Mouse (Mus musculus): ENCODE results near the gene Osgepl1.
"Not testable (repeated sequence)": the region's sequence is repeated elsewhere in the genome, so short reads cannot be mapped to it uniquely, and the experiment has no call there.

The Osgepl1 gene

GRCm38 (mm10) chr1:53312989-53313967 lies at the start of gene Osgepl1:
TSS of gene Osgepl1 (plus strand) at chr1:53313624.
- peak; percentile 81 for DNase-seq (ENCODE audit: low spot score)

GRCm38 (mm10) chr1:53264958-53265612 lies 48.3 kb upstream of the Osgepl1 start:
- not testable (repeated sequence) for DNase-seq (ENCODE audit: low spot score)

- DNase-seq (ENCODE audit: low spot score) = no peak
These were observed 43.5 kb upstream of the Osgepl1 start for GRCm38 (mm10) chr1:53269901-53270300.

GRCm38 (mm10) chr1:53272646-53273045 lies 40.8 kb upstream of the Osgepl1 start:
- DNase-seq (ENCODE audit: low spot score) = no peak

GRCm38 (mm10) chr1:53291197-53291596 lies 22.2 kb upstream of the Osgepl1 start:
- no peak for DNase-seq (ENCODE audit: low spot score)

- peak; percentile 89 for DNase-seq (ENCODE audit: low spot score)
These were observed 16.6 kb upstream of the Osgepl1 start, which contains the start of the genes Pms1, Ormdl1 and Gm28778 for GRCm38 (mm10) chr1:53296581-53297383. TSS of gene Pms1 (minus strand) at chr1:53297018. TSS of gene Ormdl1 (plus strand) at chr1:53297095. TSS of gene Gm28778 (plus strand) at chr1:53297111.

GRCm38 (mm10) chr1:53300506-53300905 lies 12.9 kb upstream of the Osgepl1 start:
- no peak for DNase-seq (ENCODE audit: low spot score)

- DNase-seq (ENCODE audit: low spot score) = no peak
These were observed 8.4 kb downstream of the Osgepl1 start for GRCm38 (mm10) chr1:53321662-53322344.

- DNase-seq (ENCODE audit: low spot score) = no peak
These were observed 9.8 kb downstream of the Osgepl1 start for GRCm38 (mm10) chr1:53323254-53323653.

- no peak for DNase-seq (ENCODE audit: low spot score)
These were observed 10.9 kb downstream of the Osgepl1 start for GRCm38 (mm10) chr1:53324277-53324676.

GRCm38 (mm10) chr1:53324827-53325494 lies 11.5 kb downstream of the Osgepl1 start:
- no peak for DNase-seq (ENCODE audit: low spot score)

- not testable (repeated sequence) for DNase-seq (ENCODE audit: low spot score)
These were observed 20.1 kb downstream of the Osgepl1 start for GRCm38 (mm10) chr1:53333527-53333926.

- no peak for DNase-seq (ENCODE audit: low spot score)
These were observed 22.0 kb downstream of the Osgepl1 start for GRCm38 (mm10) chr1:53335465-53335864.

- DNase-seq (ENCODE audit: low spot score) = not testable (repeated sequence)
These were observed 24.0 kb downstream of the Osgepl1 start for GRCm38 (mm10) chr1:53337403-53337802.

- DNase-seq (ENCODE audit: low spot score) = no peak
These were observed 27.6 kb downstream of the Osgepl1 start for GRCm38 (mm10) chr1:53341071-53341470.

GRCm38 (mm10) chr1:53352327-53353261 lies 39.2 kb downstream of the Osgepl1 start, which contains the start of the genes Asdurf, Gm28551 and Asnsd1:
TSS of gene Asdurf (minus strand) at chr1:53352619.
TSS of gene Gm28551 (minus strand) at chr1:53352667.
TSS of gene Asnsd1 (minus strand) at chr1:53352752.
- peak; percentile 99 for DNase-seq (ENCODE audit: low spot score)

- no peak for DNase-seq (ENCODE audit: low spot score)
These were observed 45.6 kb downstream of the Osgepl1 start for GRCm38 (mm10) chr1:53358988-53359387.
